Mouse (Mus musculus): ENCODE data around the gene Plekhd1. TPM values are rescaled to one million over a fixed set of nuclear protein-coding genes. Genes with fewer than 3 reads are reported as not detected.
A peak's percentile ranks its signal among the peaks of the same experiment; 100 is the strongest.

Gene Plekhd1
- total RNA-seq, 2 experiments from 2014 or later: not detected

DNA sequence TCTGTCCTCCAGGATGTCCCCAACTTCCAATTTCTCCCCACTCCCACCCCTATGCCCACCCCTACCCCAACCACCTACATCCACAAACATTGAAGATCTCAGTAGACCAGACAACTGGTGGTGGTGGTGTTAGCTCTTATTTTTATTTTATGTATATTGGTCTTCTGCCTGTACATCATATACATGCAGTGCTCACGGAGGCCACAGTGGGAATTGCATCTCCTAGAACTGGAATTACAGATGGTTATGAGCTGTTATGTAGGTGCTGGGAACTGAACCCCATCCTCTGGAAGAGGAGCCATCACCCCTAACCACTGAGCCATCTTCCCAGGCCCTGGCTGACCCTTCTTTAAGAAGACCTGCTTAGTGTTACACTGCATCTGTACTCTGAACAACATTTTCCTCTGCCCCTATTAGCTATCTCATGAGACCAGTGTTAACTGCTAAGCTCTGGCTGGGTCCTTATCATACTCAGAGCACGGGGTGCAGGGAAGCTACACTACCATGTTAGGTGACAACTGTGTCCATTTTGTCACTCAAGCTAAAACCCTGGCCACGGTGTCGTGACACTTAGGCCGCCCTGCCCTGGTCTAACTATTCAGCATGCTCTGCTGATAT lies 6.2 kb downstream of the Plekhd1 start:
- intact Hi-C loops (cut with DNase I): no loop called here
- DNase-seq: no peak

GRCm38 (mm10) chr12:80699144-80699531 lies 6.7 kb downstream of the Plekhd1 start:
- intact Hi-C loops (cut with DNase I): no loop called here

DNA sequence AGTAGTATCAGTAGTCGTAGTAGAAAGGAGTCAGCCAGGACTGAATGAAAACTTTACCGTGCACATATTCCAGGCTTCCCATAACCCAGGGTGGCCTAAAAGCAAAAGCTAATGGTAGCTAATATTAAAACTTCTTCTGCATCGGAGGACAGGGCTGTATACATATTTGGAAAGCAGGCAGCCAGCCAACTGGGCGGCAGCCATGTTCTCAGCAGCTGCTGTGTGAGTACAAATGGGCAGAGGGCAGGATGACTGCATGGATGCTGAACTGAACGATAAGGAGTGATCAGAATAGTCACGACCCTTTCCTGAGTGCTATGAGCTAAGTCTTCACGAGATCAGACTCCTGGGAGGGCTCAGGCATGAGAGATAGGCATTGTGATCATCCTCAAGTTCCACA lies 8.9 kb downstream of the Plekhd1 start:
- no peak for DNase-seq
- intact Hi-C loops (cut with DNase I): no loop called here

More at GRCm38 (mm10) chr12:80699144-80699531, 6.7 kb downstream of the Plekhd1 start:
- DNase-seq: no peak

- intact Hi-C loops (cut with DNase I): no loop called here
- no peak for DNase-seq
Measured at GRCm38 (mm10) chr12:80706208-80706914, 14.0 kb downstream of the Plekhd1 start.

GRCm38 (mm10) chr12:80706915-80707604 lies 14.7 kb downstream of the Plekhd1 start:
- intact Hi-C loops (cut with DNase I): no loop called here
- no peak for DNase-seq

DNA sequence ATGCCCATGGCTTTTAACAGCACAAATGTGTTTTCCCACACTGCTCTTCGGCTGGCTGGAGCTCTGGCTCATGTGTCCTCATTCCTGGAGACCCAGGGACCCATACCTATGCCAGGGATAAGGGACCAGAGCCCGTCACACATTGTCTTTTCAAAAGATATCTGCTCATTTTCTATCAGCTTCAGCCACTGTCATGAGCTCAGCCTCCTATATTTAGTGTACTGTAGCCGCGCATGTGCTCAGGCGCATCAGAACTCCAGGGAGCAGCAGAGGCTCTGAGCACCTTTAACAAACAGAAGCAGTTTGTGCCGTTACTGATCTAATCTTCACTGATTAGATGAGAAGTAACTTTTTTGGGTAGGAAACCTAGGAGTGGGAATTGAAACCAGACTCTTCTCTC lies 23.5 kb downstream of the Plekhd1 start:
- DNase-seq: no peak
- intact Hi-C loops (cut with DNase I): no loop called here

GRCm38 (mm10) chr12:80719141-80719540 lies 26.8 kb downstream of the Plekhd1 start:
- intact Hi-C loops (cut with DNase I): no loop called here

GRCm38 (mm10) chr12:80720507-80720906 lies 28.1 kb downstream of the Plekhd1 start:
- intact Hi-C loops (cut with DNase I): loop anchor here (5.0 kb wide), 1 partner anchor 43 kb away; no protein-coding TSS in a partner anchor
- DNase-seq: no peak

More at GRCm38 (mm10) chr12:80719141-80719540, 26.8 kb downstream of the Plekhd1 start:
- no peak for DNase-seq

- intact Hi-C loops (cut with DNase I): loop anchor here (5.0 kb wide), 1 partner anchor 44 kb away; no protein-coding TSS in a partner anchor
- no peak for DNase-seq
Measured at GRCm38 (mm10) chr12:80721458-80721857, 29.1 kb downstream of the Plekhd1 start.

DNA sequence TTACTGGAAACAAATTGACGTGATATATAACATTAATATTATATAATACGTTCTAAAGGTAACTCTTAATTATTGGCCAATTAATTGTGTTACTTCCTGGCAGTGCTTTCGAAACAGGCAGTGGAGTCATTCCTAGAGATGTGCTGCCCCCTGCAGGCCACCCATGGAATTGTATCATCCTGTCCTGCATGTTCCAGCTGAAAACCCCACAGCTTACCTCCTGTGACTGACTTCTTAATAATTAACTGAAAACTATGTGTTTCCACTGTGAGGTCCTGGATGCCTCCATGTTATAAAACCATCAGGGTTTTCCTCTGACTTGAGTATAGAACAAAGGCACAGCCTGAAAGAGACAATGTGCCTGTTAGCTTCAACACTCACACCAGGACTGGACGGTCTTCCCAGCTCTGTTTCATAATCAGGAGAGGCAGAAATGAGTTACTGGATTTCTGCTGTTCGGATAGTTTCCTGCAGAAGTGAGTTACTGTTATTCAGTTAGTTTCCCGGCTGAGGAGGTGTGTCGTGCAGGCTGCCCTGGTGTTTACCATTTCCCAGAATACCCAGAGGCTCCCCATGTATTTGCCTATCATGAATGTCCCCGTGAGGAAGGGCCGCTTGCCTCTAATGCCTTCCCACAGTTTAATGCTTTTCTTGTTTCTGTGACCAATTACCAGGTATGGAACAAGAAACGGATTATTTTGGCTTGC lies 32.6 kb downstream of the Plekhd1 start:
- peak; percentile 62 to 74 for DNase-seq
- intact Hi-C loops (cut with DNase I): loop anchor here (5.0 kb wide), 2 partner anchors 48 to 563 kb away; no protein-coding TSS in a partner anchor

DNA sequence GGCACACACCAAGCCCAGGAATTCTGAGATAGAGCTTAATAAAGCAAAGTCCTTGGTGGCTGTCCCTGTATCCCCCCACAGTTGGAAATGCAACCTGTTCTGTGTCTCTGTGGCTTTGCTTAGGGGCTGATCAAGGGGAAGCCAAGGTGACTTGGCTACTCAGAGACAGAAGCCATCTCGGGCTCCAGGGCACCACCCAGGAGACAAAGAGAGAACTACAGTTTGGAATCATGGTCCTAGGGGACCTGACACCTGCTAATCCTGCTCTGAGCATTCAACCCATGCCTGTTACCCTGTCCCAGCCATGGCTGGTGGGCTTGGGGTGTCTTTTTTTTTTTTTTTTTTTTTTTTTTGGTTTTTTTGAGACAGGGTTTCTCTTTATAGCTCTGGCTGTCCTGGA lies 35.8 kb downstream of the Plekhd1 start:
- no peak for DNase-seq
- intact Hi-C loops (cut with DNase I): loop anchor here (5.0 kb wide), 1 partner anchor 566 kb away; no protein-coding TSS in a partner anchor

GRCm38 (mm10) chr12:80728814-80729213 lies 36.4 kb downstream of the Plekhd1 start:
- intact Hi-C loops (cut with DNase I): loop anchor here (5.0 kb wide), 1 partner anchor 567 kb away; no protein-coding TSS in a partner anchor
- no peak for DNase-seq

GRCm38 (mm10) chr12:80729758-80730530 lies 37.6 kb downstream of the Plekhd1 start:
- intact Hi-C loops (cut with DNase I): loop anchor here (5.0 kb wide), 1 partner anchor 568 kb away; no protein-coding TSS in a partner anchor
- no peak for DNase-seq

GRCm38 (mm10) chr12:80730567-80730966 lies 38.2 kb downstream of the Plekhd1 start:
- intact Hi-C loops (cut with DNase I): no loop called here
- DNase-seq: no peak

DNA sequence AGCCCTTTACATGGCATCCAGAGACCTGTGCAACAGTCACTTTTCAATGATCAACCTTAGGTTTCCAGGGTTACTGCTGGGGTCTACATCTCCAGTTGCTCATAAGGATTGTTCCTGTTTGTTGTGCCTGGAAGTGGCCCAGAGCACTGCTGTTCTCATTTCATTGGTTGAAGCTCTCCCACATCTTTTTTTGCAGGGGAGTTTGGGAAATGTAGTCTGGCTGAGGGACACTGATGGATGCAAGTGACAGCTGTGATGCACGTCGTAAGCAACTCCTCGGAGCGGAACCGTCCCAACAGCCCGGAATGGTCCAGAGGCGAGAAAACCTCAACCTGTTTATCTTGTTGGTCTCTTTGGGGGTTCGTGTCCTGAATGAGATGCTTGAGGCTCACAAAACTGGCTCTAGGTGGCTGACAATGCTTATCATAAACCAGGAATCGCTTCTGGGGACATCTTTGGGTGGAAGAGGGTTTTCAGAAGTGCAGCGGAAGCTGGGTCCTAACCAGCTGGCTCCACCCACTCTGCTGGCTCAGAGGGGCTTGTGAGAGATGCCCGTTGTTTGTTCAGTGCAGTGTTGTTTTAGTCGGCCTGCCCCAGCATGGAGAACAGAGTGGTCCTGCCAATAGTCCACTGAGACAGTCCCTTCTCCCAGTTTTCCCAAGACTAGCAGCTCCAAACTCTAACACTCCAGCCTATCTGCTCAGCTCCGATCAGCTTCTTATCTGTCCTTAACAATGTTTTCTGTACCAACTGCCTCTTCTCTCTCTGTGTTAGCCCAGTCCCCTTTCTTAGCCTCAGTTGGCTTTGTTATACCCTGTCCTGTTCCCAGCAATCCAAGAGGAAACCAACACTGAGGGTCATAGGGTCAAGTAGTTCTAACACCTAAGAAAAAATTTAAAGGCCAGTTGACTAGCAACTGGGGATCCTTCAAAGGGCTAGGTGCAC lies 42.4 kb downstream of the Plekhd1 start:
- intact Hi-C loops (cut with DNase I): no loop called here
- no peak for DNase-seq

- intact Hi-C loops (cut with DNase I): no loop called here
- no peak for DNase-seq
Measured at GRCm38 (mm10) chr12:80736464-80737282, 44.3 kb downstream of the Plekhd1 start.

GRCm38 (mm10) chr12:80737283-80737600 lies 44.9 kb downstream of the Plekhd1 start:
- no peak for DNase-seq
- intact Hi-C loops (cut with DNase I): no loop called here

GRCm38 (mm10) chr12:80739482-80739881 lies 47.1 kb downstream of the Plekhd1 start:
- intact Hi-C loops (cut with DNase I): no loop called here
- no peak for DNase-seq
